Mouse (Mus musculus): ENCODE results near the gene Carmil1. TPM values are rescaled to one million over a fixed set of nuclear protein-coding genes. Genes with fewer than 3 reads are reported as not detected.

The Carmil1 gene
- polyA plus RNA-seq, 1 experiment from 2014 or later: 7.5 TPM

DNA sequence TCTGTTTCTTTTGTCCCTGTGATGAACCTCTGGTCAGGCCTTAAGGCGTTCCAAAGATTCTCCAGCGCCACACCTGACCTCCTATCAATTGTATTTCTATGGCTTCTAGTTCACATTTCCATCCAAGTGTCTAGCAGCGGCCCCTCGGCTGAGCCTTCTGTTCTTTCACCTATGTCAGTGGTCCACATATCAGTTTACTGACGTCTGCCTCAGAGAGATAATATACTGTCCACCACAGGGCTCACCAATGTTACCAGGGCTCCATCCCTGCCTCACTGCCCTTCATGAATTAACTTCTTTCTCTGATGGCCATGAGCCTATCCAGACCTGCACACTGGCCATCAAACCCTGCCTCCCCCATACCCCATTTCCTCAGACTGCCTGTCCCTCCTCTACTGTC, 149.3 kb downstream of the Carmil1 start:
- Histone ChIP-seq H3K36me3 (ENCODE audit: control insufficient read depth, insufficient read depth, low read length) (no peaks in the 10 kb centered on the region), H3K4me3 (ENCODE audit: control insufficient read depth in 1 of 2, insufficient read depth in 1 of 2, low read depth in 1 of 2, low read length in 2 of 2) (no peak overlapping the region), H3K4me2 (ENCODE audit: low read length) (no peak overlapping the region), H3K4me1 (ENCODE audit: control insufficient read depth in 2 of 2, insufficient read depth in 2 of 2, low read length in 2 of 2) (no peaks in the 10 kb centered on the region; a peak in 1 of 4 replicates), H3K9ac (ENCODE audit: low read length) (no peak overlapping the region), H3K9me3 (ENCODE audit: control insufficient read depth, low read length) (no peaks in the 10 kb centered on the region), H3K27ac (replicated peaks in 1 of 2; ENCODE audit: control insufficient read depth in 1 of 2, insufficient read depth in 1 of 2, low read depth in 2 of 2, low read length in 2 of 2) (no peak overlapping the region), H3K27me3 (ENCODE audit: control insufficient read depth, insufficient read depth, low read length) (peaks cover 20% of the 10 kb centered on the region)
- WGBS: 79% methylated on average over 5 of the region's 5 CpGs
- ATAC-seq (ENCODE audit: insufficient number of reproducible peaks, insufficient read depth, low FRiP score, low read depth): no peak

DNA sequence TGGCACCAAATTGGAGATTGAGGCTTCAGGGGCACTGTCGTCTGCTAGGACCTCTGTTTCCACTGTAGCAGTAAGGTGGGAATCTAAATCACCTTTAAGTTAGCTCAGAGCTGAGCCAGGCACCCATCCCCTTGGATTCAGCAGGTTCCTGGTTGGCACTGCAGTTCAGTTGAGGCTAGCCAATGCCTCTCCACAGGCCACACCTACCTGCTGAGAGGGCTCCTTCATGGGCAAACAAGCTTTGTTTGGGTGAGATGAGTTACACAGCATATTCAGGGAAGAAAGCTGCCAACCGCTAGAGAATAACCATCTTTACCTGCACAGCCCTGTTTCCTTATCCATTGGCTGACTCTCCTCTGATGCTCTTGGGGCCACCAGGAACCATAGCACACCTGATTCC, 149.9 kb downstream of the Carmil1 start:
- peaks cover 14% of the 10 kb centered on the region for H3K27me3 ChIP-seq (ENCODE audit: control insufficient read depth, insufficient read depth, low read length)
- H3K4me2 ChIP-seq (ENCODE audit: low read length): no peak overlapping the region
- H3K4me3 ChIP-seq (ENCODE audit: control insufficient read depth in 1 of 2, insufficient read depth in 1 of 2, low read depth in 1 of 2, low read length in 2 of 2): no peak overlapping the region
- no peak overlapping the region for H3K27ac ChIP-seq (replicated peaks in 1 of 2; ENCODE audit: control insufficient read depth in 1 of 2, insufficient read depth in 1 of 2, low read depth in 2 of 2, low read length in 2 of 2)
- no peak overlapping the region for H3K9ac ChIP-seq (ENCODE audit: low read length)
- no peak for ATAC-seq (ENCODE audit: insufficient number of reproducible peaks, insufficient read depth, low FRiP score, low read depth)
- H3K9me3 ChIP-seq (ENCODE audit: control insufficient read depth, low read length): no peaks in the 10 kb centered on the region
- H3K4me1 ChIP-seq (ENCODE audit: control insufficient read depth in 2 of 2, insufficient read depth in 2 of 2, low read length in 2 of 2): no peaks in the 10 kb centered on the region; a peak in 1 of 4 replicates
- H3K36me3 ChIP-seq (ENCODE audit: control insufficient read depth, insufficient read depth, low read length): no peaks in the 10 kb centered on the region
- 81% methylated on average over 2 of the region's 2 CpGs for WGBS

DNA sequence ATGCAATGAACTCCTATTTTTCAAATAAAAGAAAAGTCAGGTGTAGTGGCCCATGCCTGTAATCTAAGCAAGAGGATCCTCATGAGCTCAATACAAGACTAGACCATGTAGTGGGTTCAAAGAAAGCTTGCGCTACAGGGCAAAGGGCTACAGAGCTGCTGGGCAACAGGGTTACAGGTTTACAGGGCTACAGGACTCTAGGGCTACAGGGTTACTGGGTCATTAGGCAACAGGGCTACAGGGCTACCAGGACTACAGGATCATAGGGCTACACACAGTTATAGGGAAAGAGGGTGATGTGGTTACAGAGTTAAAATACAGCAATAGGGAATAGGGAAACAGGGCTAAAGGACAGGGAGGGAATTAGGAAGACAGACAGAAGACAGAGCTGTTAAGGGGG, 151.9 kb downstream of the Carmil1 start:
- H3K27ac ChIP-seq (replicated peaks in 1 of 2; ENCODE audit: control insufficient read depth in 1 of 2, insufficient read depth in 1 of 2, low read depth in 2 of 2, low read length in 2 of 2): no peak overlapping the region
- H3K4me3 ChIP-seq (ENCODE audit: control insufficient read depth in 1 of 2, insufficient read depth in 1 of 2, low read depth in 1 of 2, low read length in 2 of 2): no peak overlapping the region
- peaks cover 14% of the 10 kb centered on the region for H3K27me3 ChIP-seq (ENCODE audit: control insufficient read depth, insufficient read depth, low read length)
- H3K9ac ChIP-seq (ENCODE audit: low read length): no peak overlapping the region
- H3K36me3 ChIP-seq (ENCODE audit: control insufficient read depth, insufficient read depth, low read length): no peaks in the 10 kb centered on the region
- WGBS: 100% methylated on average over 1 of the region's 1 CpGs
- ATAC-seq (ENCODE audit: insufficient number of reproducible peaks, insufficient read depth, low FRiP score, low read depth): no peak
- no peak overlapping the region for H3K4me2 ChIP-seq (ENCODE audit: low read length)
- no peaks in the 10 kb centered on the region for H3K4me1 ChIP-seq (ENCODE audit: control insufficient read depth in 2 of 2, insufficient read depth in 2 of 2, low read length in 2 of 2)
- H3K9me3 ChIP-seq (ENCODE audit: control insufficient read depth, low read length): no peaks in the 10 kb centered on the region

DNA sequence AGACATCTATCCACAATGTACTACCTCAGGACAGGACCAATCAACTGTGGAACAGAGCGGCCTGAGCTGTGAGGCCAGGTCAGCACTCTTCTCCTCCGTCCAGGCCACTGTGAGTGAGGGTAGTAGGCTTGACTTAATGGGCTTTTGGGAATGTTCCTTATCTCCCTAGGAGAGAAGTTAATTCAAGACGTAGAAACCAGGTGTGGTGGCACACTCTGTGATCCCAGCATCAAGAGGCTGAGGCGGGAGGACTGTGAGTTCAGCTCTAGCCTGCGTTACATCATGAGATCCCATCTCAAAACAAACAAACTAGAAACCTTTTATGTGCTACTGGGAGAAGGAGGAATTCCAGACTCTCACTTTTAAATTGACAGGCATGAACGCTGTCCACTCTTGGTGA, 154.7 kb downstream of the Carmil1 start:
- Histone ChIP-seq H3K27ac (replicated peaks in 1 of 2; ENCODE audit: control insufficient read depth in 1 of 2, insufficient read depth in 1 of 2, low read depth in 2 of 2, low read length in 2 of 2) (no peak overlapping the region), H3K36me3 (ENCODE audit: control insufficient read depth, insufficient read depth, low read length) (no peaks in the 10 kb centered on the region), H3K4me3 (ENCODE audit: control insufficient read depth in 1 of 2, insufficient read depth in 1 of 2, low read depth in 1 of 2, low read length in 2 of 2) (no peak overlapping the region), H3K27me3 (ENCODE audit: control insufficient read depth, insufficient read depth, low read length) (peaks cover 6% of the 10 kb centered on the region), H3K4me2 (ENCODE audit: low read length) (no peak overlapping the region), H3K9me3 (ENCODE audit: control insufficient read depth, low read length) (no peaks in the 10 kb centered on the region), H3K4me1 (ENCODE audit: control insufficient read depth in 2 of 2, insufficient read depth in 2 of 2, low read length in 2 of 2) (no peaks in the 10 kb centered on the region), H3K9ac (ENCODE audit: low read length) (no peak overlapping the region)
- ATAC-seq (ENCODE audit: insufficient number of reproducible peaks, insufficient read depth, low FRiP score, low read depth): no peak
- 58% methylated on average over 6 of the region's 6 CpGs for WGBS

DNA sequence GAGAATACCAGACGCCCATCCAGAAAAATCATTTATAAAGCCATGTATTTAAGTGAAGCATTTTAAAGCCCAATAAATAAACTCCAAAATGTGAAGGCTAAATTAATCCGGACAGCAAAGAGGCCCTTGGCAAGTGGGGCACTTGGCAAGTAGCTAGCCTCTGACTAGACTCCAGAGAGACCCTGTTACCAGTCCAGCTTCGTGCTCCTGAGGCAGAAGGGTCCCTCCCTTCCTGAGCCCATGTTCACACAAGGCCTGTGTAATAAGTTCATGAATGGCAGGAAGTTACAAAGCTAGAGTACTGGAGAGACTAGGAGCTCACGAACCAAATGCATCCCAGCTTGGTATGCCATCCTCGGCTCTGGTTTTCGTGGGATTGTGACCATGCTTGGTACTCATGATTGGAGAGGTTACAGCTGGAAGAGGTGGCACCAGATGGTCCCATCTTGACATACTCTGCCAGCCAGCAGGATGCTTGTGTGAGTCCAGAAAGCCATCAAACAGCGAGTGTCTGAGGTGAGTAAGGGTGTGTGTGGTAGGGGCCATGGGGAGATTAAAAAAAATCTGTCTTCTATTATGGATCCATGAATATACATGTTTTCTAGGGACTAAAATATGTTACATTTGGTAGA, 163.3 kb downstream of the Carmil1 start:
- Histone ChIP-seq H3K36me3 (ENCODE audit: control insufficient read depth, insufficient read depth, low read length) (no peaks in the 10 kb centered on the region), H3K27me3 (ENCODE audit: control insufficient read depth, insufficient read depth, low read length) (peaks cover 9% of the 10 kb centered on the region), H3K9me3 (ENCODE audit: control insufficient read depth, low read length) (no peaks in the 10 kb centered on the region), H3K4me3 (ENCODE audit: control insufficient read depth in 1 of 2, insufficient read depth in 1 of 2, low read depth in 1 of 2, low read length in 2 of 2) (no peak overlapping the region), H3K9ac (ENCODE audit: low read length) (no peak overlapping the region), H3K27ac (replicated peaks in 1 of 2; ENCODE audit: control insufficient read depth in 1 of 2, insufficient read depth in 1 of 2, low read depth in 2 of 2, low read length in 2 of 2) (no peak overlapping the region), H3K4me1 (ENCODE audit: control insufficient read depth in 2 of 2, insufficient read depth in 2 of 2, low read length in 2 of 2) (no peaks in the 10 kb centered on the region), H3K4me2 (ENCODE audit: low read length) (no peak overlapping the region)
- ATAC-seq (ENCODE audit: insufficient number of reproducible peaks, insufficient read depth, low FRiP score, low read depth): no peak
- WGBS: 73% methylated on average over 7 of the region's 7 CpGs

DNA sequence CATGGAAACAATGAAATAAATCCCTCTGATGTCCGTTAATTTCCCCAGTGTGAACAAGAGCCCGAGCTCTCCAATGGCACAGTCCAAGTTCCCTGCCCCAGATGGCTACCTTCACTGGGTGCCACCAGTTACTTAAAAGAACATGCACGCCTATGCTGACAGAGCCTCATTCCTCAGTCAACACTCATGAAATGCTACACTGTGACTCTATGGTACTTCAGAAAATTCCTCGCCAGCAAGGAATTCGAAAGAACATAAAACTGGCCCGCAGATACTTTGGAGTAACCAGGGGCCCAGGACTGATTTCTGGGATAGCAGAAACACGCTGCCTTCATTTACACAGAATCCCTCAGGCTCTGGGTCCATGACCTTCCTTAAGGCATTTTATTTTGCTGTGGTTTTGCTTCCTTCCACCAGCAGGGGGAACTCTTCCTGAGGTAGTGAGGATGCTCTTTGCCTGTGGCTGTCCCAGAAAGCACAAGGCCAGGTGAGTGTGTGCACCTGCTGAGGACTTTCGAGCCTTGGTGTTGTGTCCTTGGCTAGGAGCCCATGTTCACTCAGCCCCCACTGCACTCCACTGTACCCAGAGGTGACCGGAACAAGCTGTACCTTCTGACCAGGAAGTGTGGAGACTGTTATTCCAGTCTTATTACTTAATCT, 167.8 kb downstream of the Carmil1 start:
- Histone ChIP-seq H3K9ac (ENCODE audit: low read length) (no peak overlapping the region), H3K27ac (replicated peaks in 1 of 2; ENCODE audit: control insufficient read depth in 1 of 2, insufficient read depth in 1 of 2, low read depth in 2 of 2, low read length in 2 of 2) (no peak overlapping the region), H3K4me2 (ENCODE audit: low read length) (no peak overlapping the region), H3K27me3 (ENCODE audit: control insufficient read depth, insufficient read depth, low read length) (peaks cover 41% of the 10 kb centered on the region), H3K4me3 (ENCODE audit: control insufficient read depth in 1 of 2, insufficient read depth in 1 of 2, low read depth in 1 of 2, low read length in 2 of 2) (no peak overlapping the region), H3K9me3 (ENCODE audit: control insufficient read depth, low read length) (no peaks in the 10 kb centered on the region), H3K4me1 (ENCODE audit: control insufficient read depth in 2 of 2, insufficient read depth in 2 of 2, low read length in 2 of 2) (no peaks in the 10 kb centered on the region), H3K36me3 (ENCODE audit: control insufficient read depth, insufficient read depth, low read length) (no peaks in the 10 kb centered on the region)
- ATAC-seq (ENCODE audit: insufficient number of reproducible peaks, insufficient read depth, low FRiP score, low read depth): no peak
- 70% methylated on average over 9 of the region's 9 CpGs for WGBS

DNA sequence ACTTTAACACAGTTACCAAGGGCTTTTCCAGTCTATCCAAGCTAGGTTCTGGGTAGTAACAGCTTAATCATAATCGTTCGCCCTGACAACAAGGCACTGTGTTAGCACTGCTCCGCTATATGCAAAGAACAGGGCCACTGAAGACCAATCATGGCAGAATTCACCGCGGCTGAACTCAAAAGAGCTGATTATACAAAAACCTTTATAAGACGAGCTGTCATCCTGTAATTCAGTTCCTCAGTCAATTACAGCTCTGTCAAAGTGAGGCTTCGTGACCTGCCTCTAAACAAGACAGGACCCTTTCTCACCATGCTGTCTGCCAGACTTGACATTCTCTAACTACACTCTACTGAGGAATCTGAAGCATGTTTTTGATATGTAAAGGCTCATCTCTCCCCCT, 170.3 kb downstream of the Carmil1 start:
- Histone ChIP-seq H3K27ac (replicated peaks in 1 of 2; ENCODE audit: control insufficient read depth in 1 of 2, insufficient read depth in 1 of 2, low read depth in 2 of 2, low read length in 2 of 2) (no peak overlapping the region), H3K4me3 (ENCODE audit: control insufficient read depth in 1 of 2, insufficient read depth in 1 of 2, low read depth in 1 of 2, low read length in 2 of 2) (no peak overlapping the region), H3K4me2 (ENCODE audit: low read length) (no peak overlapping the region), H3K9me3 (ENCODE audit: control insufficient read depth, low read length) (no peaks in the 10 kb centered on the region), H3K27me3 (ENCODE audit: control insufficient read depth, insufficient read depth, low read length) (peaks cover 46% of the 10 kb centered on the region), H3K9ac (ENCODE audit: low read length) (no peak overlapping the region), H3K4me1 (ENCODE audit: control insufficient read depth in 2 of 2, insufficient read depth in 2 of 2, low read length in 2 of 2) (peaks cover 0 to 8% of the 10 kb centered on the region in 2 experiments; a peak in 3 of 4 replicates), H3K36me3 (ENCODE audit: control insufficient read depth, insufficient read depth, low read length) (no peaks in the 10 kb centered on the region)
- 82% methylated on average over 7 of the region's 7 CpGs for WGBS
- no peak for ATAC-seq (ENCODE audit: insufficient number of reproducible peaks, insufficient read depth, low FRiP score, low read depth)

DNA sequence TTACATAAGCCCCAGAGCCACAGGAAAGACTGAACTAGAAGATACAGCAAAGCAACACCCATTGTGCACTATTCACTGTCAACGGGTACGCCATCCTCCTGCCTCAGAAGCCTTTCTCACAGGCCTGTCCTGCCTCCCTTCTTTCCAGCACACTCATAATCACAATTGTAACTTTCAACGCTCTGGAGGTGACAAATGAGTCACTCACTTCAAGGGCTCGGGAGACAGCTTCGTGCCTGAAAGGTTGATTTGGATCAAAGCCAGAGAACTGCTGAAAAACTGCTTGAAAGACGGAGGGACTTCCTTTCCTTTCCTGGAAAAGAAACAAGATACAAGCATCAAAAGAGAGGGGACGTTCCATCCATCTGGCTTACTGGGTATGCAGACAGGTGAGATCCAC, 172.3 kb downstream of the Carmil1 start:
- Histone ChIP-seq H3K9me3 (ENCODE audit: control insufficient read depth, low read length) (no peaks in the 10 kb centered on the region), H3K4me3 (ENCODE audit: control insufficient read depth in 1 of 2, insufficient read depth in 1 of 2, low read depth in 1 of 2, low read length in 2 of 2) (no peak overlapping the region), H3K27ac (replicated peaks in 1 of 2; ENCODE audit: control insufficient read depth in 1 of 2, insufficient read depth in 1 of 2, low read depth in 2 of 2, low read length in 2 of 2) (no peak overlapping the region), H3K4me1 (ENCODE audit: control insufficient read depth in 2 of 2, insufficient read depth in 2 of 2, low read length in 2 of 2) (peaks cover 2 to 15% of the 10 kb centered on the region in 2 experiments), H3K4me2 (ENCODE audit: low read length) (no peak overlapping the region), H3K9ac (ENCODE audit: low read length) (no peak overlapping the region), H3K27me3 (ENCODE audit: control insufficient read depth, insufficient read depth, low read length) (peaks cover 45% of the 10 kb centered on the region), H3K36me3 (ENCODE audit: control insufficient read depth, insufficient read depth, low read length) (no peaks in the 10 kb centered on the region)
- ATAC-seq (ENCODE audit: insufficient number of reproducible peaks, insufficient read depth, low FRiP score, low read depth): 0 out of 2 replicates have a peak, but pooled peaks have one; percentile 59
- WGBS: 7% methylated on average over 7 of the region's 7 CpGs
